Mouse (Mus musculus) liver, adult 2 months (tissue): Measurements from ENCODE around the gene Prpf6. TPM values are rescaled to one million over a fixed set of nuclear protein-coding genes. Genes with fewer than 3 reads are reported as not detected.

Experiments used
- DNase-seq: peaks from one replicate; pipeline ENCODE4 v3.0.0-alpha.2; 2011; ENCODE audit warnings: low read depth, low spot score; ENCODE audit errors: extremely low read depth
- H3K27ac ChIP-seq: fragments of 200-500 bp; replicated peaks from 2 replicates; pipeline ENCODE4 v1.5.1; 2012; ENCODE audit warnings: low read depth, mild to moderate bottlenecking, control low read depth, inconsistent platforms, low read length; ENCODE audit not compliant: insufficient read depth
- H3K27me3 ChIP-seq: fragments of 200-500 bp; 2 replicates; pipeline ENCODE4 v1.6.1; 2012; ENCODE audit warnings: mild to moderate bottlenecking, moderate library complexity, low read length, inconsistent platforms; ENCODE audit not compliant: control insufficient read depth, insufficient read depth
- H3K36me3 ChIP-seq: fragments of 200-500 bp; 2 replicates; pipeline ENCODE4 v1.6.1; 2012; ENCODE audit warnings: low read length, inconsistent platforms; ENCODE audit not compliant: control insufficient read depth, insufficient read depth
- H3K4me1 ChIP-seq: fragments of 200-500 bp; 2 replicates; pipeline ENCODE4 v1.6.1; 2011; ENCODE audit warnings: low read length; ENCODE audit not compliant: control insufficient read depth, insufficient read depth
- H3K4me3 ChIP-seq: fragments of 200-500 bp; 2 replicates; pipeline ENCODE4 v1.5.1; 2011; ENCODE audit warnings: low read depth, mild to moderate bottlenecking, control low read depth, low read length, moderate library complexity; ENCODE audit not compliant: insufficient read depth
- H3K79me2 ChIP-seq: fragments of 200-500 bp; 2 replicates; pipeline ENCODE4 v1.6.1; 2012; ENCODE audit warnings: inconsistent platforms, mild to moderate bottlenecking, low read length, moderate library complexity; ENCODE audit not compliant: control insufficient read depth, insufficient read depth
- H3K9ac ChIP-seq: fragments of 200-500 bp; 2 replicates; pipeline ENCODE4 v1.6.1; 2012; ENCODE audit warnings: low read depth, mild to moderate bottlenecking, control low read depth, inconsistent platforms, low read length
- CTCF ChIP-seq: fragments of 200-500 bp; IDR thresholded peaks from 2 replicates; pipeline ENCODE4 v1.5.1; 2011; ENCODE audit warnings: low read depth, low read length, control low read depth
- POLR2A ChIP-seq: fragments of 200-500 bp; IDR thresholded peaks from 2 replicates; pipeline ENCODE4 v1.6.1; 2011; ENCODE audit warnings: low read length, control low read depth; ENCODE audit not compliant: insufficient read depth; ENCODE audit errors: extremely low read depth
- WGBS: fragments of 180-500 bp; shearing (Covaris S2); methylation state at CpG from one replicate; pipeline ENCODE4 v1.1.7; 2018; 5-methylcytosine and 5-hydroxymethylcytosine counted together
- polyA plus RNA-seq: library from polyadenylated mRNA; depleted of rRNA; stranded (reverse); fragments of >200 nt; gene quantifications from 2 replicates; pipeline ENCODE4 v1.2.3, GENCODE M21; 2012
- total RNA-seq: library from RNA; depleted of rRNA; stranded (reverse); fragments of >200 nt; gene quantifications from 2 replicates; pipeline ENCODE4 v1.2.3, GENCODE M21; 2014

The Prpf6 gene
- total and polyA plus RNA-seq, 2 experiments: 13.4 to 27.3 TPM

GRCm38 (mm10) chr2:181658528-181658927 lies 66.9 kb downstream of the Prpf6 start:
- Histone ChIP-seq H3K27ac (no peak overlapping the region), H3K4me1 (no peaks in the 10 kb centered on the region), H3K79me2 (no peaks in the 10 kb centered on the region), H3K36me3 (peaks cover 31% of the 10 kb centered on the region), H3K9ac (no peak overlapping the region), H3K4me3 (no peak overlapping the region), H3K27me3 (no peaks in the 10 kb centered on the region)
- DNase-seq: no peak
- no peak for TF ChIP-seq POLR2A
- TF ChIP-seq CTCF: no peak
- WGBS: 88% methylated on average over 7 of the region's 7 CpGs

- Histone ChIP-seq H3K79me2 (no peaks in the 10 kb centered on the region), H3K27ac (no peak overlapping the region), H3K9ac (no peak overlapping the region), H3K27me3 (no peaks in the 10 kb centered on the region), H3K4me3 (no peak overlapping the region), H3K4me1 (no peaks in the 10 kb centered on the region), H3K36me3 (peaks cover 26% of the 10 kb centered on the region)
- DNase-seq: peak; percentile 33
- 45% methylated on average over 17 of the region's 17 CpGs for WGBS
- peak; percentile 78 for TF ChIP-seq CTCF
- no peak for TF ChIP-seq POLR2A
Observed at GRCm38 (mm10) chr2:181658930-181659555, 67.4 kb downstream of the Prpf6 start.

GRCm38 (mm10) chr2:181659609-181660055 lies 68.0 kb downstream of the Prpf6 start:
- Histone ChIP-seq H3K4me3 (no peak overlapping the region), H3K27ac (no peak overlapping the region), H3K27me3 (no peaks in the 10 kb centered on the region), H3K79me2 (no peaks in the 10 kb centered on the region), H3K4me1 (no peaks in the 10 kb centered on the region), H3K36me3 (peaks cover 22% of the 10 kb centered on the region; the same call in 1 of the 2 replicates), H3K9ac (no peak overlapping the region)
- 21% methylated on average over 9 of the region's 9 CpGs for WGBS
- no peak for TF ChIP-seq POLR2A
- peak; percentile 96 for TF ChIP-seq CTCF
- peak; percentile 35 for DNase-seq

- H3K9ac ChIP-seq: no peak overlapping the region
- DNase-seq: no peak
- WGBS: 89% methylated on average over 3 of the region's 3 CpGs
Observed at GRCm38 (mm10) chr2:181662620-181663297, 71.1 kb downstream of the Prpf6 start.

GRCm38 (mm10) chr2:181663298-181663630 lies 71.6 kb downstream of the Prpf6 start:
- Histone ChIP-seq H3K9ac (no peak overlapping the region), H3K4me1 (no peaks in the 10 kb centered on the region), H3K4me3 (no peak overlapping the region), H3K27me3 (no peaks in the 10 kb centered on the region), H3K79me2 (no peaks in the 10 kb centered on the region), H3K36me3 (peaks cover under 1% of the 10 kb centered on the region; the same call in 1 of the 2 replicates), H3K27ac (peak overlapping the region; percentile 74)
- no peak for DNase-seq
- WGBS: 42% methylated on average over 4 of the region's 4 CpGs
- no peak for TF ChIP-seq POLR2A
- TF ChIP-seq CTCF: no peak

More at GRCm38 (mm10) chr2:181662620-181663297, 71.1 kb downstream of the Prpf6 start:
- no peaks in the 10 kb centered on the region for H3K79me2 ChIP-seq
- peak overlapping the region; percentile 74 for H3K27ac ChIP-seq
- TF ChIP-seq POLR2A (no peak), CTCF (no peak)
- no peak overlapping the region for H3K4me3 ChIP-seq
- no peaks in the 10 kb centered on the region for H3K4me1 ChIP-seq
- H3K36me3 ChIP-seq: peaks cover 2% of the 10 kb centered on the region; the same call in 1 of the 2 replicates
- no peaks in the 10 kb centered on the region for H3K27me3 ChIP-seq

- Histone ChIP-seq H3K9ac (peak overlapping the region; percentile 88), H3K27me3 (peaks cover 15% of the 10 kb centered on the region), H3K79me2 (peaks cover 4% of the 10 kb centered on the region; the same call in 1 of the 2 replicates), H3K36me3 (no peaks in the 10 kb centered on the region), H3K27ac (peak overlapping the region; percentile 52), H3K4me1 (no peaks in the 10 kb centered on the region), H3K4me3 (peak overlapping the region; percentile 74)
- no peak for DNase-seq
- TF ChIP-seq POLR2A: no peak
- no peak for TF ChIP-seq CTCF
- 6% methylated on average over 56 of the region's 56 CpGs for WGBS
Observed at GRCm38 (mm10) chr2:181670285-181670912, 78.7 kb downstream of the Prpf6 start.
